Mouse (Mus musculus) central nervous system, embryonic 11.5 days (tissue): ENCODE measurements around the gene Ext2. TPM values are rescaled to one million over a fixed set of nuclear protein-coding genes. Genes with fewer than 3 reads are reported as not detected.

Experiments
- polyA plus RNA-seq: library from polyadenylated mRNA; depleted of rRNA; stranded (reverse); fragments of >200 nt; gene quantifications from 2 replicates; pipeline ENCODE4 v1.2.3, GENCODE M21; 2012; rRNA removed

Ext2 gene
- polyA plus RNA-seq: 29.0 and 40.0 TPM in 2 replicates

GRCm38 (mm10) chr2:93822045-93822749 is at the start of gene Ext2:
Ext2 (minus strand) TSS chr2:93822568.

DNA sequence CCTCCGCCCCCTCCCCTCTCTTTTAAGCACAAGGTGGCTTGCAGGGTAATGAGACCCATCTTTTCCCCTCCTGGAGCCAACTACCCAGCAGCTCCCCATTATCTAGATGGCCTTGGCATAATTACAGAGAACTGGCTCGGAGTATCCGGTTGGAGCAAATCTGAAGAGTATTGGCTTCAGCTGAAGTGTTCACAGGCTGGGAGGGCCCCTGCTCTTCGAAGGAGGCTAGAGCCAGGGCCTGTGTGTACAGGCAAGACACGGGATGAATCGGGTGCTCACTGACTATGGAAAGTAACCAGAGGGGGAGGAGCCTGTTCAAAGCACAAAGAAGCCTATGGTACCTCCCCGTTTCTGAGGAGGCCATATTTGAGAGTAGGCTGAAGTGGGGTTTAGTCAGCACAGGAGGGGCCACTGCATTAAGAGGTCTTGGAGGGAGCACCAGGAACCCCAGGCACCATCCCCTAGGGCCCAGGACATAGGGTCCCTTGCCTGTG is 46.8 kb upstream of the Ext2 start, which contains the start of gene Accsl:
Gene Accsl, minus strand, starts transcription at position 51 of the 494 bp plus-strand sequence.

GRCm38 (mm10) chr2:93849505-93850089 is 27.2 kb upstream of the Ext2 start, which contains the start of gene Accs:
Accs (minus strand) TSS chr2:93849943.

Other genes with a start within 250 kb of the Ext2 start
- 15.4 and 15.7 TPM in 2 replicates for gene Alx4, start 180.2 kb downstream of the Ext2 start, polyA plus RNA-seq
- gene Accs, start 27.4 kb upstream of the Ext2 start, polyA plus RNA-seq: 25.8 and 28.3 TPM in 2 replicates
- gene Accsl, start 46.6 kb upstream of the Ext2 start, polyA plus RNA-seq: 0.11 TPM in 1 of 2 replicates, not detected in the other
- gene Gm13889, start 134.6 kb upstream of the Ext2 start, polyA plus RNA-seq: 7.5 and 12.2 TPM in 2 replicates
- gene Gm27027, start 173.8 kb upstream of the Ext2 start, polyA plus RNA-seq: not detected in 2 replicates
- gene Alkbh3, start 188.2 kb upstream of the Ext2 start, polyA plus RNA-seq: 37.9 and 63.9 TPM in 2 replicates